Mouse (Mus musculus) megakaryocyte, embryonic 14.5 days (primary cell): ENCODE results near the gene Srf.

Experiments
- FLI1 ChIP-seq: IDR thresholded peaks from 2 replicates; pipeline ENCODE4 v1.6.1; 2012; ENCODE audit warnings: low read length, inconsistent platforms, mixed read lengths
- GATA1 ChIP-seq: IDR thresholded peaks from 3 replicates; pipeline ENCODE4 v1.6.1; 2012; ENCODE audit warnings: mixed read lengths, low read length, inconsistent platforms, borderline replicate concordance

DNA sequence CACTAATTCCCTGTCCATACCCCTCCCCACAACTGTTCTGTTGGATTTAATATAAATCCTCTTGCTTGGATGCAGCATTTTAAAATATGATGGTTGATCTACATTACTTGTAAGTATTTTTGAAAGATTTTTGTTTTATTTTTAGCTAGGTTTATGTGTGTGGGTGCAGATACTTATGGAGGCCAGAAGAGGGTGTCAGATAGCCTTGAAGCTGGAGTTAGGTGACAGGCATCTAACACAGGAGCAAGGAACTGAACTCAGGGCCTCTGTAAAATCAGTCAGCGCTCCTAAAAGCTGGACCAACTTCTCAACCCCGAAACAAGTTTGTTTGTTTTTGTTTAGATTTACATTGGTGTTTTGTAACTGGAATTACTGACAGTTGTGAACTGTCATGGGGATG, 44.6 kb upstream of the Srf start:
- TF ChIP-seq GATA1 (no peak), FLI1 (no peak)
